Mouse (Mus musculus): ENCODE measurements at regions not wholly inside any gene's neighbourhood (a gene's known extent, or its start where the extent isn't known, plus 50 kb on each side); places are given as distances from the start of the nearest gene placed in this dataset.
A peak's percentile ranks its signal among the peaks of the same experiment; 100 is the strongest.
"Not testable (repeated sequence)": the region's sequence is repeated elsewhere in the genome, so short reads cannot be mapped to it uniquely, and the experiment has no call there.

- intact Hi-C loops (cut with DNase I), result loop anchor here (10.0 kb wide), 1 partner anchor 120 kb away; no protein-coding TSS in a partner anchor
- no peak for DNase-seq (ENCODE audit: low spot score in 2 of 2)
These were observed 205.4 kb downstream of the Nuak1 start for GRCm38 (mm10) chr10:84235006-84235405.

GRCm38 (mm10) chr10:84236236-84236635, 204.2 kb downstream of the Nuak1 start:
- no peak for DNase-seq (ENCODE audit: low spot score in 2 of 2)
- intact Hi-C loops (cut with DNase I), result loop anchor here (10.0 kb wide), 1 partner anchor 119 kb away; no protein-coding TSS in a partner anchor

GRCm38 (mm10) chr10:84238279-84238963, 202.0 kb downstream of the Nuak1 start:
- DNase-seq (ENCODE audit: low spot score in 2 of 2), result peak in 1 of 2 experiments; percentile 23
- intact Hi-C loops (cut with DNase I), result loop anchor here (10.0 kb wide), 1 partner anchor 116 kb away; no protein-coding TSS in a partner anchor

GRCm38 (mm10) chr10:84243283-84243682, 197.1 kb downstream of the Nuak1 start:
- intact Hi-C loops (cut with DNase I), result no loop called here
- no peak for DNase-seq (ENCODE audit: low spot score in 2 of 2)

GRCm38 (mm10) chr10:84249346-84249745, 191.1 kb downstream of the Nuak1 start:
- intact Hi-C loops (cut with DNase I), result no loop called here
- no peak for DNase-seq (ENCODE audit: low spot score in 2 of 2)

- DNase-seq (ENCODE audit: low spot score in 2 of 2), result no peak
- intact Hi-C loops (cut with DNase I), result no loop called here
These were observed 179.3 kb downstream of the Nuak1 start for GRCm38 (mm10) chr10:84260931-84261650.

- no peak for DNase-seq (ENCODE audit: low spot score in 2 of 2)
- intact Hi-C loops (cut with DNase I), result no loop called here
These were observed 177.5 kb downstream of the Nuak1 start for GRCm38 (mm10) chr10:84262943-84263342.

GRCm38 (mm10) chr10:84285832-84286506, 154.4 kb downstream of the Nuak1 start:
- intact Hi-C loops (cut with DNase I), result no loop called here
- DNase-seq (ENCODE audit: low spot score in 2 of 2), result no peak

GRCm38 (mm10) chr10:84294422-84294821, 146.0 kb downstream of the Nuak1 start:
- DNase-seq (ENCODE audit: low spot score in 2 of 2), result no peak
- intact Hi-C loops (cut with DNase I), result no loop called here

- no peak for DNase-seq (ENCODE audit: low spot score in 2 of 2)
- intact Hi-C loops (cut with DNase I), result no loop called here
These were observed 144.2 kb downstream of the Nuak1 start for GRCm38 (mm10) chr10:84296168-84296567.

GRCm38 (mm10) chr10:84301561-84301960, 138.8 kb downstream of the Nuak1 start:
- intact Hi-C loops (cut with DNase I), result no loop called here

GRCm38 (mm10) chr10:84302821-84303520, 137.4 kb downstream of the Nuak1 start:
- DNase-seq (ENCODE audit: low spot score in 2 of 2), result no peak
- intact Hi-C loops (cut with DNase I), result no loop called here

More at GRCm38 (mm10) chr10:84301561-84301960, 138.8 kb downstream of the Nuak1 start:
- no peak for DNase-seq (ENCODE audit: low spot score in 2 of 2)

GRCm38 (mm10) chr10:84308746-84309145, 131.7 kb downstream of the Nuak1 start:
- DNase-seq (ENCODE audit: low spot score in 2 of 2); intact Hi-C loops (cut with DNase I): not testable (repeated sequence)

GRCm38 (mm10) chr10:84310653-84311052, 129.7 kb downstream of the Nuak1 start:
- intact Hi-C loops (cut with DNase I), result no loop called here

GRCm38 (mm10) chr10:84312656-84313055, 127.7 kb downstream of the Nuak1 start:
- intact Hi-C loops (cut with DNase I), result no loop called here

More at GRCm38 (mm10) chr10:84310653-84311052, 129.7 kb downstream of the Nuak1 start:
- DNase-seq (ENCODE audit: low spot score in 2 of 2), result no peak

GRCm38 (mm10) chr10:84316857-84317256, 123.5 kb downstream of the Nuak1 start:
- intact Hi-C loops (cut with DNase I), result no loop called here
- no peak for DNase-seq (ENCODE audit: low spot score in 2 of 2)

More at GRCm38 (mm10) chr10:84312656-84313055, 127.7 kb downstream of the Nuak1 start:
- DNase-seq (ENCODE audit: low spot score in 2 of 2), result no peak

GRCm38 (mm10) chr10:84317960-84318359, 122.4 kb downstream of the Nuak1 start:
- no peak for DNase-seq (ENCODE audit: low spot score in 2 of 2)
- intact Hi-C loops (cut with DNase I), result no loop called here
